Mouse (Mus musculus) intestine, postnatal 0 days (tissue): ENCODE data around the gene Zfp449. TPM values are rescaled to one million over a fixed set of nuclear protein-coding genes. Genes with fewer than 3 reads are reported as not detected.

Source experiments
- ATAC-seq: fragments of 200-750 bp; cut with Nextera tagmentation; 2 replicates; pipeline ENCODE4 v1.8.0; 2017; ENCODE audit warnings: mild to moderate bottlenecking, moderate TSS enrichment, moderate library complexity
- H3K27ac ChIP-seq: fragments of 300-500 bp; sonication (generic); 2 replicates; pipeline ENCODE4 v1.5.1; 2014; ENCODE audit warnings: mild to moderate bottlenecking, low read depth, low read length, moderate library complexity
- H3K27me3 ChIP-seq: fragments of 300-500 bp; sonication (generic); replicated peaks from 2 replicates; pipeline ENCODE4 v1.6.1; 2014; ENCODE audit warnings: low read length, mixed read lengths; ENCODE audit not compliant: control insufficient read depth, insufficient read depth
- H3K36me3 ChIP-seq: fragments of 300-500 bp; sonication (generic); 2 replicates; pipeline ENCODE4 v1.6.1; 2014; ENCODE audit warnings: mild to moderate bottlenecking, moderate library complexity; ENCODE audit not compliant: control insufficient read depth, insufficient read depth
- H3K4me1 ChIP-seq: fragments of 300-500 bp; sonication (generic); replicated peaks from 2 replicates; pipeline ENCODE4 v1.6.1; 2014; ENCODE audit warnings: antibody characterized with exemption, low read length, mixed read lengths; ENCODE audit not compliant: control insufficient read depth, insufficient read depth
- H3K4me2 ChIP-seq: fragments of 300-500 bp; sonication (generic); replicated peaks from 2 replicates; pipeline ENCODE4 v1.6.1; 2014; ENCODE audit warnings: low read depth, mild to moderate bottlenecking, moderate library complexity
- H3K4me3 ChIP-seq: fragments of 300-500 bp; sonication (generic); 2 replicates; pipeline ENCODE4 v1.5.1; 2014; ENCODE audit warnings: low read depth, low read length
- H3K9ac ChIP-seq: fragments of 300-500 bp; sonication (generic); 2 replicates; pipeline ENCODE4 v1.6.1; 2014; ENCODE audit warnings: mild to moderate bottlenecking, low read depth, low read length
- H3K9me3 ChIP-seq: fragments of 300-500 bp; sonication (generic); 2 replicates; pipeline ENCODE4 v1.6.1; 2016; ENCODE audit warnings: mixed run types; ENCODE audit not compliant: control insufficient read depth
- CTCF ChIP-seq: sonication (generic); IDR thresholded peaks from 2 replicates; pipeline ENCODE4 v1.5.1; 2016; ENCODE audit warnings: low read depth, mild to moderate bottlenecking, control low read depth, antibody characterized with exemption, moderate library complexity
- WGBS: fragments of 180-500 bp; shearing (Covaris S2); extraction: QIAGEN DNeasy Blood & Tissue Kit; methylation state at CpG from one replicate; pipeline ENCODE4 v1.1.7; 2014; 5-methylcytosine and 5-hydroxymethylcytosine counted together
- polyA plus RNA-seq: library from polyadenylated mRNA; unstranded; fragments of >200 nt; fragmentation: Nextera tagmentation; extraction: Ambion mirVana; gene quantifications from 2 replicates; pipeline ENCODE4 v1.2.1, GENCODE M21; 2015

Gene Zfp449
- polyA plus RNA-seq = 2.2 and 2.4 TPM in 2 replicates

- Histone ChIP-seq H3K27me3 (no peaks in the 10 kb centered on the region), H3K4me2 (peak within 1 kb of the TSS; percentile 66), H3K9me3 (no peaks in the 10 kb centered on the region), H3K27ac (no peak within 1 kb of the TSS), H3K9ac (no peak within 1 kb of the TSS), H3K4me1 (no peaks in the 10 kb centered on the region), H3K4me3 (peak within 1 kb of the TSS; percentile 48), H3K36me3 (no peaks in the 10 kb centered on the region)
- ATAC-seq = peak; percentile 75
- 23% methylated on average over 39 of the region's 39 CpGs for WGBS
- no peak for TF ChIP-seq CTCF
Observed at GRCm38 (mm10) chrX:56346176-56346931, at the start of gene Zfp449. Gene Zfp449, plus strand, starts transcription at chrX:56346400.

GRCm38 (mm10) chrX:56307597-56307996 lies 38.6 kb upstream of the Zfp449 start:
- Histone ChIP-seq H3K4me3 (no peak overlapping the region), H3K9me3 (no peaks in the 10 kb centered on the region), H3K4me1 (no peaks in the 10 kb centered on the region), H3K4me2 (no peak overlapping the region), H3K27me3 (no peaks in the 10 kb centered on the region), H3K27ac (no peak overlapping the region), H3K9ac (no peak overlapping the region), H3K36me3 (no peaks in the 10 kb centered on the region)
- TF ChIP-seq CTCF = no peak
- WGBS = 83% methylated on average over 5 of the region's 5 CpGs
- ATAC-seq = no peak

GRCm38 (mm10) chrX:56312813-56313212 lies 33.4 kb upstream of the Zfp449 start:
- Histone ChIP-seq H3K4me3 (no peak overlapping the region), H3K27me3 (no peaks in the 10 kb centered on the region), H3K4me1 (no peaks in the 10 kb centered on the region), H3K9me3 (no peaks in the 10 kb centered on the region), H3K27ac (no peak overlapping the region), H3K4me2 (no peak overlapping the region), H3K36me3 (no peaks in the 10 kb centered on the region), H3K9ac (no peak overlapping the region)
- 50% methylated on average over 1 of the region's 1 CpGs for WGBS
- ATAC-seq = peak; percentile 41; the same call in 1 of the 2 replicates
- TF ChIP-seq CTCF = no peak

- Histone ChIP-seq H3K9me3 (no peaks in the 10 kb centered on the region), H3K27ac (no peak overlapping the region), H3K27me3 (no peaks in the 10 kb centered on the region), H3K4me2 (no peak overlapping the region), H3K4me1 (no peaks in the 10 kb centered on the region), H3K36me3 (no peaks in the 10 kb centered on the region), H3K9ac (no peak overlapping the region), H3K4me3 (no peak overlapping the region)
- no peak for TF ChIP-seq CTCF
- no peak for ATAC-seq
- WGBS = 73% methylated on average over 5 of the region's 5 CpGs
Observed at GRCm38 (mm10) chrX:56322096-56322495, 24.1 kb upstream of the Zfp449 start.

- no peak overlapping the region for H3K4me3 ChIP-seq
- H3K27ac ChIP-seq = no peak overlapping the region
- 75% methylated on average over 2 of the region's 2 CpGs for WGBS
- no peak overlapping the region for H3K9ac ChIP-seq
- H3K27me3 ChIP-seq = no peaks in the 10 kb centered on the region
- H3K4me2 ChIP-seq = no peak overlapping the region
- no peak for TF ChIP-seq CTCF
- no peaks in the 10 kb centered on the region for H3K36me3 ChIP-seq
- H3K9me3 ChIP-seq = no peaks in the 10 kb centered on the region
- ATAC-seq = no peak
- H3K4me1 ChIP-seq = no peaks in the 10 kb centered on the region
Observed at GRCm38 (mm10) chrX:56322731-56323130, 23.5 kb upstream of the Zfp449 start.

GRCm38 (mm10) chrX:56332046-56332445 lies 14.2 kb upstream of the Zfp449 start:
- H3K27me3 ChIP-seq = no peaks in the 10 kb centered on the region
- no peak overlapping the region for H3K4me3 ChIP-seq
- H3K36me3 ChIP-seq = no peaks in the 10 kb centered on the region
- no peak for ATAC-seq
- no peak overlapping the region for H3K4me2 ChIP-seq
- WGBS = 59% methylated on average over 3 of the region's 3 CpGs
- no peaks in the 10 kb centered on the region for H3K9me3 ChIP-seq
- TF ChIP-seq CTCF = no peak
- no peaks in the 10 kb centered on the region for H3K4me1 ChIP-seq
- no peak overlapping the region for H3K9ac ChIP-seq
- H3K27ac ChIP-seq = no peak overlapping the region
